Mouse (Mus musculus) limb, embryonic 14.5 days (tissue): ENCODE data around the gene Drg1. TPM values are rescaled to one million over a fixed set of nuclear protein-coding genes. Genes with fewer than 3 reads are reported as not detected.
A peak's percentile ranks its signal among the peaks of the same experiment; 100 is the strongest.

ENCODE experiments used
- ATAC-seq: fragments of 200-750 bp; cut with Nextera tagmentation; 2 replicates; pipeline ENCODE4 v1.8.0; 2017; ENCODE audit warnings: low read depth, moderate number of reproducible peaks, moderate TSS enrichment; ENCODE audit not compliant: low FRiP score
- DNase-seq: peaks from one replicate; pipeline ENCODE4 v3.0.0-alpha.2; 2015; ENCODE audit warnings: low spot score
- H3K27ac ChIP-seq: fragments of 300-500 bp; sonication (generic); replicated peaks from 2 replicates; pipeline ENCODE4 v1.5.1; 2014; ENCODE audit warnings: low read depth, mild to moderate bottlenecking, low read length, moderate library complexity, mixed read lengths
- H3K27me3 ChIP-seq: fragments of 300-500 bp; sonication (generic); 2 replicates; pipeline ENCODE4 v1.6.1; 2014; ENCODE audit warnings: low read length, mixed read lengths; ENCODE audit not compliant: control insufficient read depth, insufficient read depth
- H3K36me3 ChIP-seq: fragments of 300-500 bp; sonication (generic); 2 replicates; pipeline ENCODE4 v1.6.1; 2014; ENCODE audit warnings: mild to moderate bottlenecking, low read length, moderate library complexity, mixed read lengths; ENCODE audit not compliant: control insufficient read depth, insufficient read depth
- H3K4me1 ChIP-seq: fragments of 300-500 bp; sonication (generic); 2 replicates; pipeline ENCODE4 v1.6.1; 2014; ENCODE audit warnings: antibody characterized with exemption, low read length, mixed read lengths; ENCODE audit not compliant: control insufficient read depth, insufficient read depth
- H3K4me2 ChIP-seq: fragments of 300-500 bp; sonication (generic); replicated peaks from 2 replicates; pipeline ENCODE4 v1.6.1; 2014; ENCODE audit warnings: low read depth, mild to moderate bottlenecking, low read length, moderate library complexity; ENCODE audit not compliant: severe bottlenecking
- H3K4me3 ChIP-seq: fragments of 300-500 bp; sonication (generic); replicated peaks from 2 replicates; pipeline ENCODE4 v1.5.1; 2014; ENCODE audit warnings: low read length
- H3K9ac ChIP-seq: fragments of 300-500 bp; sonication (generic); 2 replicates; pipeline ENCODE4 v1.6.1; 2014; ENCODE audit warnings: mild to moderate bottlenecking, low read depth, low read length, moderate library complexity; ENCODE audit not compliant: severe bottlenecking
- H3K9me3 ChIP-seq: fragments of 300-500 bp; sonication (generic); 2 replicates; pipeline ENCODE4 v1.6.1; 2016; ENCODE audit warnings: low read length; ENCODE audit not compliant: control insufficient read depth
- POLR2A ChIP-seq: fragments of 200-500 bp; IDR thresholded peaks from 2 replicates; pipeline ENCODE4 v1.8.0; 2012; ENCODE audit warnings: inconsistent platforms, mild to moderate bottlenecking, moderate library complexity, borderline replicate concordance; ENCODE audit not compliant: insufficient read depth, insufficient read length; ENCODE audit errors: extremely low read depth
- WGBS: fragments of 180-500 bp; shearing (Covaris S2); extraction: QIAGEN DNeasy Blood & Tissue Kit; methylation state at CpG from one replicate; pipeline ENCODE4 v1.1.7; 2014; 5-methylcytosine and 5-hydroxymethylcytosine counted together
- polyA plus RNA-seq, 2 experiments: library from polyadenylated mRNA; depleted of rRNA in 1 of 2; stranded (reverse) in 1 of 2; unstranded in 1 of 2; fragments of >200 nt; fragmentation: Nextera tagmentation in 1 of 2; extraction: Ambion mirVana in 1 of 2; gene quantifications; 2 replicates each; pipeline versions ENCODE4 v1.2.1 to v1.2.3; 2012 to 2014

Gene Drg1
- polyA plus RNA-seq, 2 experiments, result 73.8 to 186 TPM

GRCm38 (mm10) chr11:3212526-3212925 lies 53.7 kb downstream of the Drg1 start:
- Histone ChIP-seq H3K4me2 (no peak overlapping the region), H3K9me3 (no peaks in the 10 kb centered on the region), H3K4me3 (no peak overlapping the region), H3K27ac (no peak overlapping the region), H3K27me3 (no peaks in the 10 kb centered on the region), H3K4me1 (no peaks in the 10 kb centered on the region), H3K9ac (no peak overlapping the region), H3K36me3 (peaks cover 87% of the 10 kb centered on the region)
- DNase-seq (no peak), ATAC-seq (no peak)
- no peak for TF ChIP-seq POLR2A
- WGBS, result 91% methylated on average over 1 of the region's 1 CpGs

- Histone ChIP-seq H3K27ac (no peak overlapping the region), H3K27me3 (no peaks in the 10 kb centered on the region), H3K36me3 (peaks cover 64% of the 10 kb centered on the region), H3K4me1 (no peaks in the 10 kb centered on the region), H3K4me3 (no peak overlapping the region), H3K4me2 (no peak overlapping the region), H3K9ac (no peak overlapping the region), H3K9me3 (no peaks in the 10 kb centered on the region)
- DNase-seq (no peak), ATAC-seq (no peak)
- 93% methylated on average over 3 of the region's 3 CpGs for WGBS
- no peak for TF ChIP-seq POLR2A
These were observed 59.4 kb downstream of the Drg1 start for GRCm38 (mm10) chr11:3206783-3207182.

- no peak for TF ChIP-seq POLR2A
- H3K4me3 ChIP-seq, result no peak overlapping the region
- no peak overlapping the region for H3K9ac ChIP-seq
- DNase-seq (no peak), ATAC-seq (no peak)
- no peak overlapping the region for H3K27ac ChIP-seq
- no peak overlapping the region for H3K4me2 ChIP-seq
- no peaks in the 10 kb centered on the region for H3K9me3 ChIP-seq
- 87% methylated on average over 3 of the region's 3 CpGs for WGBS
- peaks cover 53% of the 10 kb centered on the region for H3K36me3 ChIP-seq
- H3K27me3 ChIP-seq, result no peaks in the 10 kb centered on the region
- H3K4me1 ChIP-seq, result no peaks in the 10 kb centered on the region
These were observed 61.0 kb downstream of the Drg1 start for GRCm38 (mm10) chr11:3205207-3205606.

- Histone ChIP-seq H3K4me2 (peak overlapping the region; percentile 27), H3K36me3 (peaks cover 39% of the 10 kb centered on the region), H3K9me3 (no peaks in the 10 kb centered on the region), H3K4me3 (peak overlapping the region; percentile 38), H3K9ac (no peak overlapping the region), H3K27me3 (no peaks in the 10 kb centered on the region), H3K27ac (no peak overlapping the region), H3K4me1 (no peaks in the 10 kb centered on the region)
- no peak for DNase-seq
- WGBS, result 84% methylated on average over 2 of the region's 2 CpGs
- no peak for ATAC-seq
- TF ChIP-seq POLR2A, result no peak
These were observed 62.4 kb downstream of the Drg1 start for GRCm38 (mm10) chr11:3203771-3204170.

GRCm38 (mm10) chr11:3202781-3203441 lies 63.3 kb downstream of the Drg1 start:
- Histone ChIP-seq H3K9ac (peak overlapping the region; percentile 49), H3K27ac (peak overlapping the region; percentile 11), H3K9me3 (no peaks in the 10 kb centered on the region), H3K4me2 (peak overlapping the region; percentile 27), H3K4me1 (no peaks in the 10 kb centered on the region), H3K4me3 (peak overlapping the region; percentile 38), H3K27me3 (no peaks in the 10 kb centered on the region), H3K36me3 (peaks cover 33% of the 10 kb centered on the region)
- DNase-seq, result peak; percentile 7
- TF ChIP-seq POLR2A, result no peak
- WGBS, result under 1% methylated on average over 12 of the region's 57 CpGs
- ATAC-seq, result peak; percentile 21

- WGBS, result under 1% methylated on average over 31 of the region's 57 CpGs
- peak within 1 kb of the TSS; percentile 27 for H3K4me2 ChIP-seq
- no peaks in the 10 kb centered on the region for H3K9me3 ChIP-seq
- H3K4me1 ChIP-seq, result no peaks in the 10 kb centered on the region
- no peak for TF ChIP-seq POLR2A
- H3K36me3 ChIP-seq, result peaks cover 27% of the 10 kb centered on the region
- no peaks in the 10 kb centered on the region for H3K27me3 ChIP-seq
- peak within 1 kb of the TSS; percentile 11 for H3K27ac ChIP-seq
- ATAC-seq (peak; percentile 85), DNase-seq (peak; percentile 83)
- H3K4me3 ChIP-seq, result peak within 1 kb of the TSS; percentile 38
- H3K9ac ChIP-seq, result peak within 1 kb of the TSS; percentile 49
These were observed 63.9 kb downstream of the Drg1 start, which contains the start of gene Eif4enif1 for GRCm38 (mm10) chr11:3202231-3202701. Gene Eif4enif1 (plus strand): TSS chr11:3202392.
